Mouse (Mus musculus) stomach, postnatal 0 days (tissue): Measurements from ENCODE around the gene Lmbrd2.
"Not testable (repeated sequence)": the region's sequence is repeated elsewhere in the genome, so short reads cannot be mapped to it uniquely, and the experiment has no call there.

Experiments used
- CTCF ChIP-seq: IDR thresholded peaks from 2 replicates; pipeline ENCODE4 v1.5.1; 2016; ENCODE audit warnings: antibody characterized with exemption, low read depth, mild to moderate bottlenecking, moderate library complexity
- EP300 ChIP-seq: optimal IDR thresholded peaks from 2 replicates; pipeline ENCODE3; 2016; ENCODE audit warnings: antibody characterized with exemption

DNA sequence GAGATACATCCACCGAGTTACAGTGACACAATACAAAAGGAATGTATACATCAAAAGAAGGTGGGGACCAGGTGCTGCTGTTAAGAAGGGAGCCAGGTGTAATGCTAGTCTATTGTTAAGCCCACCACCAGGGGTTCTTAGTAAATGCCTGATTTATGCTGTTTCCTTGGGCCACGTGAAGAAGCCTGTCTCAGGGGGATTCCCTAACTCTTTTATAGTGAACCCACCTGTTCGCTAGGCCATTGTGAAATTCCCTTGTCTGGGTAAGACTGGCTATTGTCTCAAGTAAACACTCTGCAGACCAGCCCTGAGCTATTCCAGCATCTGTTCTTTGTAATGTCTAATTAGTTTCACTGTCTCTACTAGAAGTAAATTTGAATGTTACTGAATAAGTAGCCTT is 72.7 kb downstream of the Lmbrd2 start:
- not testable (repeated sequence) for TF ChIP-seq CTCF, EP300
